Mouse (Mus musculus) heart, adult 9 months (tissue): Measurements from ENCODE around the gene Olfr750.

Experiments
- DNase-seq, 2 experiments: peaks; one replicate each; pipeline ENCODE4 v3.0.0; 2022; ENCODE audit warnings: low spot score in 2 of 2

Olfr750 gene

DNA sequence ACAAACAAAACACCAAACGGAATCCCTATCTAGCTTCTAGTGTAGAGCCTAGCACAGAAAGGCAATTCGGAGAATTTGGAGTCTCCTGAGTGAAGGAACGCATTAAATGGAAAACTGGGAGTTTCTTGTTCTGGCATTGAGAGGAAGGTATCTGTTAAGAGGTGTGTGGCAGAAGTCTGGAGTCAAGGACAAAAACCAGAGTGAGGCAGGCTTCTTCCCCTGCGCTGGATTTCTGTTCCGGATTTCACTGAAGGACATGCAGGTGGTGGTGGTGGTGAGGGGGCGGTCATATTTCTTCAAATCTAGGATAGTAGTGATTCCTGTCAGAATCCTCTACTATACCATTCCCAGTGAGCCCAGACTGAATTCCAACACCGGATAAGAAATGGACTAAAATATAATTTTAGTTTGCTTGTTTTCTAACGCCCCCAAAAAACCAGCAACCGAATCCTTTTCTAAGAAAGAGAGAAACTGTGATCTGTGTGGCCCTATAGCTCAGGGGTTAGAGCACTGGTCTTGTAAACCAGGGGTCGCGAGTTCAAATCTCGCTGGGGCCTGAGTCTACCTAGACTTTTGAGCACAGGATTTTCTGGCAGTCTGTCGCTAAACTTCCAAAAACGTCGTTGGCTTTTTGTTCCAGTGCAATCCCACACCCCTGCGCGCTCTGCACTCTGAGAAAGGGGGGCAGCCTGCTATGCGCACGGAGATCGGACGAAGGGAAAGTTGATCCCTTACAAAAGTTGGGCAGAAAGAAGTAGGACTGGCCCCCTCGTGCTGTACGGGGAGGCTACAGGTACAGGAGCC, 14.1 kb upstream of the Olfr750 start:
- peak; percentile 78 to 92 for DNase-seq

DNA sequence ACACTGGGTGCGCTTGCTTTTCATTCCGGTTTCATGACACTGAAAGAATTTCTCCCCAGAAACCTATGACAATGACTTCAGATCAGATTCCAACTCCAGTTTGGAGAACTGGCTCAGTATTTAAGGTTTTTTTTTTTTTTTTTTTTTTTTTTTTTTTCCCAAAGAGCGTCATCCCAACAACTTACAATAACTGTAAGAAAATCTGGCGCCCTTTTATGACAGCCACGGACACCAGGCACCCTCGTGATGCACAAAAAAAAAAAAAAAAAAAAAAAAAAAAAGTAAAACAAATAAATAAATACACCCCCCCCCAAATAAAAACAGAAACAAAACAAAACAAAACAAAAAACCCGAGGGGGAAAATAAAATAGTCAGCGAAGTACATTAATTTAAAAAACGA, 13.5 kb upstream of the Olfr750 start:
- no peak for DNase-seq

DNA sequence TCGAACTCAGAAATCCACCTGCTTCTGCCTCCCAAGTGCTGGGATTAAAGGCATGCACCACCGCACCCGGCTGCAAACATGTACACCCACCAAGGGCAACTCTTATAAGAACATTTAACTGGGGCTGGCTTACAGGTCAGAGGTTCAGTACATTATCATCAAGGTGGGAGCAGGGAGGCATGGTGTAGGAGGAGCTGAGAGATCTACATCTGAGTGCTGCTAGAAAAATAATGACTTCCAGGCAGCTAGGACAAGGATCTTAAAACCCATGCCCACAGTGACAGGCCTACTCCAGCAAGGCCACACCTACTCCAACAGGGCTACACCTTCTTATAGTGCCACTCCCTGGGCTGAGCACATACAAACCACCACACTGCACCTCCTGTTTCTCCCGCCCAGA, 11.7 kb upstream of the Olfr750 start:
- DNase-seq: no peak

DNA sequence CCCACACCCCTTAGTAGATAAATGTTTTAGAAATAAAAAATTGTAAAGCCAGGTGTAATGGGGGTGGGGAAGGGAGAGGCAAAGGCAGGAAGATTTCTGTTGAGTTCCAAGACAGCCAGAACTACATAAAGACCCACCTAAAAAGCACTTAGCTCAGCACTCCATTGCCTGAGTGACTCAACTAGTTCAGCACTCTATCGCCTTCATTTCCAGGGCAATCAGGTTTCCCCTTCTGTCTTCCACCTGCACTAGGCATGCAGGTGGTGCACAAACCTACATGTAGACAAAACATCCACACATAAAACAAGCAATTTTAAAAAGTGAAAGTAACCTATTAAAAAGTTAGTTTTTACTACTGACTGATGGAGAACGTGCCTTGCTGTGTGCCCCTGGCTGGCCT, 10.9 kb upstream of the Olfr750 start:
- DNase-seq: no peak

DNA sequence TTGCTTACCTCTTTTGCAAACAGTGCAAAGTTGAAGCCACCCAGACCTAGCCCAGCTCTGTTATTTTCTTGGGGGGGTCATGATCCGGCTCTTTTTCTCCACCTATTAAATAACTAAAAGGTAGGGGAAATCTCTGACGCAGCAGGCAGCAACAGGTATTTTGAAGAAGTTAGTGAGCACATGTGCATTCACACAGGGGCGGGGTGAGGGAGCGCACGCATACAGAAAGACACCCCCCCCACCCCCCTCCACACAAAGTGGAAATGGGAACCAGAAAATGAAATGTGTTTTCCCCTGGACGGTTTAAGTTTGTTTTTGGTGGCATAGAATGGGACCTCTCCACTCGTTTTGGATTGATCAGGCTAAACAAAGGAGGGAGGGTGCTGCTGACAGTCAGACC, 9.6 kb upstream of the Olfr750 start:
- no peak for DNase-seq

DNA sequence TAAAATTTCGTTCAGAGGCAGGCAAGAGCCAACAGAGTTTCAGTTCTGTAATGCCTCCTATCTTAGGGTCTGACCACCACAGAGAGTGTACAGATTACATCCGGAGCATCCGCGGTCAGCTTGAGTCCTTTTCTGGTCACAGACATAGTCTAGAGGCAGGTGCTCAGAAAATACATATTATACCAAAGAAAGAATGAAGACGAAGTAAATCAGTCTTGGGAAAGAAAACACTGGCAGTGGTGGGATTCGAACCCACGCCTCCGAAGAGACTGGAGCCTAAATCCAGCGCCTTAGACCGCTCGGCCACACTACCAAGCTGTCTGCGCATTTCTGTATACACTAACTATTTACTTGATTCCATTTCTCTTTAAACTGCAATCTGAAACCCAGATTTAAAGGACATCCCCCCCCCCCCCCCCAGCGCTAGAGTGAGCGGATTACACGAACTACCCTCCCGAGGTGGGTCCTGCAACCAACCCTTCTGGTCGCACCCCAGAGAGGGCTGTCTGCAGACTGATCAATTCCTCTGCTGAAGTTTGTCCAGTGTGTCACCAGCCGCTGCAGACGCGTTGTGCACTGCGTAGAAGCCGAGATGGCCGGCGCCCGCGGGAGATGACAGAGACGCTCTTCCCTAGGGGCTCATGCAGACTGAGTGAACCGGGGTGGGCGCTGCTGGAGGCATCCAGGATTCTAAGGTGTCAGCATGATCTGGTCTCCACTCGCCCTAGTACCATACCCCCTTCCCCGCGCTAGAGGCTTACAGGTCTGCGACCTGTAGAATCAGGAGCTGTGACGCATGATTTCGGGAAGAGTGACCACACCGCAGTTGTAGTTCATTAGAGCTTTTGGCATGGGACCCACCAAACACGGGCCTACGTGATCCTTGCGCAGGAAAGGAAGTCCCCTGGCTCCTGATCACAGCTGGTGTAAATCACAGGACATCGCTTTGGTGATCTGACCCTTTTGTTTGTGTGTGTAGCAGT, 8.7 kb upstream of the Olfr750 start:
- DNase-seq: peak; percentile 70 to 81

DNA sequence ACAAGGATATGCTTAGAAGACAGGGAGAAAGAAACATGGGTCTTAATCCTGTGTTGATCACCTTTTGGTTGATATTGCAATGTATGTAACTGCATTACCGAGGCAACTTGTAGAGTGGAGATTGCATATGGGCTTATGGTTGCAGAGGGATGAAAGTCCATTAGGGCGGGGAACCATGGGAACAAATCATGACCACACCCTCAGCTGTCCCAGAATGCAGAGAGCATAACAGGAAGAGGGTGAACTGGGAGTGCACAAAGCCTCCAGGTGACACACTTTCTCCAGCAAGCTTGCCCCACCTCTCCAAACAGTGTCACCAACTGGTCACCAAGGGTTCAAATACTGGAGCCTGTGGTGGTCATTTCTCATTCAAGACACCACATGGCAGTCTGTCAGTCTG, 6.8 kb upstream of the Olfr750 start:
- DNase-seq: no peak

DNA sequence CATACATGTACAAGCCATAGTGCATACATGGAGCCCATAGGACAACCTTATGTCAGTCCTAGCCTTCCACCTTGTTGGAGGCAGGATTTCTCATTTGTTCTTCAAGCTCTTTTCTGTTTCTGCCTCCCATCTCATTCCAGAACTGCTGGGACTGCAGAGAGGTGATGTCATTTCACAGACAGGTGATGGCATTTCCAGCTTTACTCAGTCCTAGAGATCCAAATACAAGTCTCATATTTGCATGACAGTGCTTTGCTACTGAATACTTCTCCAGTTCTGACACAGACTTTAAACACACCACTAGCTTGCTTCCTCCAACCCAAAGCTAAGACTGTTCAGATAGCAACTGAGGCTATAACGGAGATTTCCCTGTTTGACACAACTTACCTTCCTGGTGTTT, 4.9 kb upstream of the Olfr750 start:
- no peak for DNase-seq

DNA sequence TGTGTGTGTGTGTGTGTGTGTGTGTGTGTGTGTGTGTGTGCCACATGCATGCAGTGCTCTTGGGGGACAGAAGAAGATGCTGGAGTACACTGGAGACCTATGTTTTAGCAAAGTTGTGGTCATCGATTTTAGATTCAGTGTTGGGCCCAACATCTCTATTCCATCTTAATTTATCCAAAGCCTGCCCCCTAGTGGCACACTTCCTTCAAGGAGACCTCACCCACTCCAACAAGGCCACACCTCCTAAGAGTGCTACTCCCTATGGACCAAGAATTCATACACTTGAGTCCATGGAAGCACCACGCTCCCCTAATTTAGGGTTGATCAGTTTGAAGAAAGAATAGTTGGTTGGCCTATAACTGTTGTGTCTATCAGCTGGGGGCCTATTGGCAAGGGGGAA, 4.6 kb downstream of the Olfr750 start:
- DNase-seq: no peak

DNA sequence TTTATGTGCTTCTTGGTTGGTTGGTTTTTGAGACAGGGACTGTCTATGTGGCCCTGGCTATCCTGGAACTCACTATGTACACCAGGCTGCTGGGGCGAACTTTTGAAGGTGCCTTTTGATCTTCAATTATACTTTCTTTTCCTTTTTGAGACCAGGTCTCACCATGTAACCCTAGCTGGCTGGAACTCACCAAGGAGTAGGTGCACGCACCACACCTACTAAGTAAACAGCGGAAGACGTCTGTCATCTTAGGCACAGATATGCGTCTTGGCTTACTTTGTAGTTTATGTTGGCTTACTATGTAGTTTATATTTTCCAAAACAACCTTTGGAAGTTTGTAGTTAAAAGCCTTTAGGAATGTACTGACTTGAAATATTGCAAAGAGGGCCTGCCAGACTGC, 5.3 kb downstream of the Olfr750 start:
- DNase-seq: no peak

DNA sequence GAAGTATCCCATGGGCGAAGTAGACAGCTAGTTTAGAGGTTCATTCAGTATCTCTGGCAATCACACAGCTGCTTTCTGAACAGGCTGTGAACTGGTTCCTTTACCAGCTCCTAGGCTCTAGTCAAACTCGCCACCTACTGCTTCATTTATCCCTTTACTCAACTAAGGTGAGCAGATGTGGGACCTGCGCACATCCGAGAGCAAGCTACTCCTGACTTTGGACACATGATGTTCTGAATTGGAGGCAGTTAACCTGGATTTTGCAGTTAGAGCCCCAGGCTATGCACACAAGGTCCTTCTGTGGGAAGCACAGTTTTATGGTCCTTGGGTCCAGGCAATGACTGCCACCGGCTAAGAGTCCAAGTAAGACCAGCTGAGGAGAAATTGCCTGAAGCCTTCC, 13.5 kb downstream of the Olfr750 start:
- DNase-seq: no peak

DNA sequence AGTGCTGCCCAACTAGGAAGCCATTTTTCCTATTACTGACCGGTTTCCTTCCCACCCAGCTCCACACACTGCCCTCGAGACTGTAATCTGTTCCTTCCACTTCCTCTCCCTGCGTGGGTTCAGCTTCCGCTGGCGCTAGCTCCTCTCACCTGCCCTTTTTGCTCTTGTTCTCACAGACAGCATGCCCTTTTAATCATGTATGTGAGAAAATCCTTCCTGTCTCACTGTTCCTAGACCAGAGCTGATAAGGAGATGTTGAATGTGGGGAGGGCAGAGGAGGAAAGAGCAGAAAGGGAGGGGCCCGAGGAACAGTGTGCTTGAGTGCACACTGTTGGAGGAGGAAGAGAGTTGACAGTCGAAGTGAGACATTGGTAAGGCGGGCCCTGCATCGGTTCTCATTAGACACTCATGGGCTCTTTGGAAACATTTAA, 16.8 kb downstream of the Olfr750 start, which contains the start of gene Rnase12:
Gene Rnase12, minus strand, starts transcription at position 261 of the 431 bp plus-strand sequence.
- no peak for DNase-seq

DNA sequence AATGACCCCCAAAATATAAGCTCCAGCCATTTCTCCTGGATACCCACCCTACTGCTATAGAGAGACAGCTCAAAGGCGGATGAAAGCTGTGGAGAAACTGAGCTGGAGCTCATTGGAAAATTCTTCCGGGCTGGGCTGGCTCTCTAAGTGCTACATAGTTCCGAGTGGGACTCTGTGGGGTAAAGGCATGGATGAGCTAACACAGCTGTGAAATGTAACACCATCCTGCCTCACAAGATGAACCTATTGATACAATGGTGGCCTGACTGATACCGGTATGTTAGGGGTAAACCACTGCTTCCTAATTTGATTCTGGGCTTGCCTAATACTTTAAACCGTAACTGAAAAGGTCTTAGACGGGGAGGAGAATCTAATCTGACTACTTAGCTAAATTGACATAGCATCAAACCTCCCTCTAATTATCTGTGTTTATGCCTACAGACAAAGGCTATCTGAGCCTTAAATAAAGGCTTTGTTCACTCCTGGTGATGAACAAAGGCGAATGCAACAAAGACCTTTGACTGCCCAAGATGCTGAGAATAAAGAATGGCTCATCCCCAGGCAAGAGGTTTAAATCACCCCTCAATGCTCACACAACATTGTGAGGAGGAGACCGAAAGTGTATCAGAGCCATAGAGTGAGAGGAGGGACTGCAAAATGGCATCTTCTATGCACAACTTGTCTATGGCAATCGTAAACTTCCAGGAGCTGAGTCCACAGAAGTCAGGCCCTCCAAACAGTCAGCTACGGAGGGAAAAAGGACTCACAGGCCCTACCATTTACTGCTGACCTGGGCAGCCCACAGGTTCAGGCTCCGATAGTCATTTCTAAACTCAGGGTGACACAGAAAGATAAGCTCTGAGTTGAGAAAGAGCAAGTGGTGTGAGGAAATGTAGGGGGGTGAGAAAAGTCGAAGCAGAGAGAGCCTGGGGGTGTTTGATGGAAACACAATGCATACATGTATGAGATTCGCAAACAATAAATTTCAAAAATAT, 19.7 kb downstream of the Olfr750 start:
- no peak for DNase-seq

DNA sequence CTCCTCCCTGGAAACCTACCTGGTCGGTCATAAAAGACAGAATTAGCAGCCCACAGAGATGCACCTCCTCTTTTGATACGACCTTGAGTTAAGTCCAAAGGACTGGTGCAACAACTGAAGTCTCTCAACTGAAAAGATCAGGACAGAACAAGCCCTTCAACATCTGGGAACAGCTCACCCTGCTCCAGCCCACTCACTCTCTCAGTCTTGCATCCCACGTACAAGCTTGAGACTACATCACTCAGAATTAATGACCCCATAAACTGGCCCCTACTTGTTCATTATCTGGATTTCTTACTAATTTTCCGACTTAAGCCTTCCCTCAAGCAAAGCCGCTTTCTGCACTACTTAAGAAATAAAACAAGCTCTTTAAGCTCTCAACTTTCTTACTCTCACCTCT, 21.1 kb downstream of the Olfr750 start:
- DNase-seq: no peak

DNA sequence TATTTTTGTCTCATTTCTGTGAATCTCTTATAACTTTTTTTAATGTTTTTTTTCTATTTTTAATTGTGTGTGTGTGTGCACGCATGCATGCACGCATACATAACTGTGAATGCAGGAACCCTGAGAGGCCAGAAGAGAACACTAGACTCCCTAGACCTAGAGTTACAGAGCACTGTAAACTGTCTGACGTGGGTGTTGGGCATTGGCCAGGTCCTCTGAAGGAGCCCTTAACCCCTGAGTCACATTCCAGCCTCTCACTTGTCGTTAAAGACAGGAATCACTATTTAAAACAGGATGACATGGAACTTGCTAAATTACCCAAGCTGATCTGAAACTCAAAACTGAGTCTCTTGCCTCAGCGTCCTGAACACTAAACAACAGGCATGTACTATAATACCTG, 22.3 kb downstream of the Olfr750 start:
- DNase-seq: no peak

DNA sequence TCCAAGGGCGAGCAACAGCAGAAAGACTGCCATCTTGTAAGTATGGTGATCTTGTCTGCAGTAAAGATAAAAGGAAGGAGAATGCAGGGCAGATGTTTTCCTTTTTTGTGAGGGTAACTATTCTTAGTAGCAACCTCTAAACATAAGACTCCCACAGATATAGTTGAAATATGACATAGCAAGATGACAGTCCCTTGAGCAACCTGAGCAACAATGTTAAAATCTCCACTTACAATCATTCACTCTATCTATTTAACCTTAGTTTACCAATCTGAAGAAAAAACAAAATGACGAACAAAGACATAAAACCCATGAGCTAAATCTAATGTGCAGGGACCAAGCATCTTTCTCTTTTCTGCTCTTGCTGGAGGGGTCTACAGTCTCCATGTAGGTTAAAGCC, 24.2 kb downstream of the Olfr750 start, which contains the start of gene Rnase11:
Gene Rnase11, minus strand, starts transcription at position 101 of the 400 bp plus-strand sequence.
- no peak for DNase-seq

DNA sequence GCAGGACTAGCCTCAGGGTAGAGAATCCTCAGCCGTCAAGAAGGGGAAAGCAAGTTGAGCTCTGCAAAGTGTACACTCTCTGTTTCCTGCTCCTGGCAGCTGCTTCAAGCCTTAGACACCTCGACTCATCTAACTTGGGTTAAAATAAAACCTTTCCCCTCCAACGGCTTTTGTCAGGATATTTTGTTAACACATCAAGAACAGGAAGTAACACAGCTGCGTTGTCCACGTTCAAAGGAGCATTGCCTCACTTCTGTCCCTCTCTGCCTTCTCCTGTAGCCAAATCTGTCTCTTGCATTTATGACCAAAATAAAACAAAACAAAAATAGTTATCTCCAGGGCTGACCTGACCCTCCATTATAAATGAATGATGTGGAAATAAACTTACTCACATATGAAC, 26.4 kb downstream of the Olfr750 start:
- DNase-seq: no peak

DNA sequence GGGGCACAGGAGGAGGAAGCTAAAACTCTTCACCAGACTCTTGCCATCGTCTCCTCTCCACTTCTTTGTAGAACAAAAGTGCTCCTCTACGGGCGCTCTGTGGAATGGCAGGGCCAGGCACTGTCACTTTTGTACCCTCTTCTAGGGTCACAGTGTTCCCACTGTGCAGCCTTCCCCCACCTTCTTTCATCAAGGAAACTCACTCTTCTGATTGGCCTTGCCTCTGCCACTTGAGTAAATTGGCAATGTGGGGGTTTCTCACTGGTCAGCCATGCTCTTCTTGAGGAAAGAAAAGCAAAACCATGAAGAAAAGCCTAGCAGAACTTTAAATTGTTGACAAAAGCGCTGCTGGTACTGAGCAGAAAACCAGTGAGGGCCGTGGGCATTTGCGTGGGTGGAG, 32.5 kb downstream of the Olfr750 start, which contains the start of gene Rnase9:
Gene Rnase9, minus strand, starts transcription at position 101 of the 400 bp plus-strand sequence.
- no peak for DNase-seq

DNA sequence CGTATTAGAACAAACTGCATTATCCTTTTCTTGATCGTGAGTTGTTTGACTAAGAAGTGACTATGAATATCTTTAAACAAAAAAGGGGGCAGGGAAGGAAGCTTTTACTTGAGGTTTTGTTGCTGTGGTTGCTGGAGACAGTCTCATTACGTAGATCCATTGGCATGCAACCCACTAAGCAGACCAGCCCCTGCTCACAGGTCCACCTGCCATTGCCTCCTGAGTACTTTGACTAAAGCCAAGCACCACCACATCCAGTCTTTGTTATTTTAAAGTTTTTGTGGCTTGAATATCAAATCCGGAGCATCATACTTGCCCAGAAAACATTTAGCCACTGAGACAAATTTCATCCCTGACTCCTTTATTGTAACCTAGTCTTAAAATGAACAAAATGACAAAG, 38.0 kb downstream of the Olfr750 start:
- DNase-seq: no peak

DNA sequence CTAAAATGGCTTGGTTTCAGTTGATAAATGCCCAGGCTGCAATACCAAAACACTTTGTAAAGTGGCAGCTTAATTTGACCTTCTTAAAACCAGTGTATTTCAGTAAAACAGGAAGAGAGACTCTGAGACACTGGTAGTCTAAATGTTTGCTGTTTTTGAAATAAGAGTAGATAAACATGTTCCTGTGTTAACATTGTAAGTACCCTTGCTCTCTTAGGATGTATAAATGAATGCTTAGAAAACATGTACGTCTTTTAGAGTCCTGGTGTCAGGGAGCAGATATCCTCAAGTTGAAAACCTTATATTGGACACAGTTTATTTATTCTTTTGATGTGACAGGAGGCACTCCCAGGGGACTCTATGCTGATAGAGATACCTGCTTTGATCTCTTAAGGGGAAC, 39.0 kb downstream of the Olfr750 start:
- no peak for DNase-seq
